ENCODE assay signal across 23 mouse cellular contexts in genomic region chr8:32958855-32959254, GRCm38 (mm10).
A peak's percentile ranks its signal among the peaks of the same experiment; 100 is the strongest.
DNase-seq lines count a peak whose midpoint lies in the region; ATAC-seq and TF ChIP-seq lines count a peak whose summit lies in the region.
"Had no signal": no experiment of that assay in that cellular context is flagged by ENCODE, and none has a peak within 500 bp of the region (broad histone marks: within the 10 kb centered on the region; RNA-seq: fewer than 3 reads in every experiment).

No protein-coding gene starts in this region.

- H3K9me3 ChIP-seq in embryonic facial prominence, embryonic 11.5 days (replicated peaks; ENCODE audit: control insufficient read depth, low read length) = no peaks in the 10 kb centered on the region
- peaks cover 8% of the 10 kb centered on the region; the same call in 1 of the 2 replicates for H3K9me3 ChIP-seq in embryonic facial prominence, embryonic 10.5 days
- H3K9me3 ChIP-seq in forebrain, embryonic 15.5 days = no peaks in the 10 kb centered on the region
- 0 out of 2 replicates have a peak, but pooled peaks cover 4% of the 10 kb centered on the region for H3K9me3 ChIP-seq in midbrain, embryonic 12.5 days
- H3K9me3 ChIP-seq: heart, embryonic 15.5 days; liver, embryonic 15.5 days; lung, embryonic 15.5 days; neural tube, embryonic 13.5 days had no signal

- intact Hi-C loops in heart, postnatal 10 days (cut with DNase I) = no loop called here

- TF ChIP-seq POLR2A in brain, embryonic 14.5 days (IDR thresholded peaks at IDR 0.05; ENCODE audit: borderline replicate concordance, extremely low read depth, insufficient read depth, insufficient read length, poor library complexity, severe bottlenecking) = no peak

- no peaks in the 10 kb centered on the region for H3K27me3 ChIP-seq in embryonic facial prominence, embryonic 11.5 days (ENCODE audit: control insufficient read depth, insufficient read depth, low read length)
- no peaks in the 10 kb centered on the region for H3K27me3 ChIP-seq in embryonic facial prominence, embryonic 10.5 days (replicated peaks; ENCODE audit: low read depth, poor library complexity, severe bottlenecking)
- no peaks in the 10 kb centered on the region for H3K27me3 ChIP-seq in forebrain, embryonic 15.5 days
- H3K27me3 ChIP-seq in midbrain, embryonic 12.5 days = no peaks in the 10 kb centered on the region
- H3K27me3 ChIP-seq: heart, embryonic 15.5 days; liver, embryonic 15.5 days; lung, embryonic 15.5 days; neural tube, embryonic 13.5 days had no signal

- no peak overlapping the region for H3K4me3 ChIP-seq in embryonic facial prominence, embryonic 11.5 days (ENCODE audit: low read depth, low read length)
- no peak overlapping the region for H3K4me3 ChIP-seq in embryonic facial prominence, embryonic 10.5 days
- no peak overlapping the region for H3K4me3 ChIP-seq in forebrain, embryonic 15.5 days
- H3K4me3 ChIP-seq in midbrain, embryonic 12.5 days = no peak overlapping the region
- H3K4me3 ChIP-seq: gastrocnemius, adult 2 months; heart, embryonic 15.5 days; liver, embryonic 15.5 days; lung, embryonic 15.5 days; myocyte; neural tube, embryonic 13.5 days had no signal

- H3K4me1 ChIP-seq in embryonic facial prominence, embryonic 11.5 days (ENCODE audit: control insufficient read depth, insufficient read depth, low read length) = no peaks in the 10 kb centered on the region
- H3K4me1 ChIP-seq in embryonic facial prominence, embryonic 10.5 days = no peaks in the 10 kb centered on the region
- H3K4me1 ChIP-seq in forebrain, embryonic 15.5 days = peaks cover 20% of the 10 kb centered on the region
- H3K4me1 ChIP-seq in midbrain, embryonic 12.5 days = 0 out of 2 replicates have a peak, but pooled peaks cover 5% of the 10 kb centered on the region
- H3K4me1 ChIP-seq: heart, embryonic 15.5 days; liver, embryonic 15.5 days; lung, embryonic 15.5 days; neural tube, embryonic 13.5 days had no signal

- DNase-seq in embryonic facial prominence, embryonic 11.5 days (ENCODE audit: low spot score) = peak; percentile 4
- DNase-seq in embryonic facial prominence, embryonic 10.5 days (ENCODE audit: low spot score) = no peak
- peak; percentile 94 for DNase-seq in brain, embryonic 14.5 days (ENCODE audit: low read depth)
- no peak for DNase-seq in heart, postnatal 10 days
- DNase-seq in left cerebral cortex, adult 8-10 months (ENCODE audit: low spot score in 2 of 2) = no peak
- DNase-seq in kidney, adult 18-20 months = no peak
- DNase-seq: adrenal gland, postnatal 10 days; cerebellum, adult 2 months; cerebellum, postnatal 25 days; gastrocnemius, adult 2 months; heart, postnatal 4 days; kidney, adult 9 months; kidney, postnatal 25 days; lung, postnatal 4 days; thymus, postnatal 25 days had no signal

- no peak overlapping the region for H3K4me2 ChIP-seq in embryonic facial prominence, embryonic 11.5 days (ENCODE audit: low read depth, low read length)
- H3K4me2 ChIP-seq in forebrain, embryonic 15.5 days (replicated peaks) = no peak overlapping the region
- H3K4me2 ChIP-seq in midbrain, embryonic 12.5 days (replicated peaks) = no peak overlapping the region
- H3K4me2 ChIP-seq: heart, embryonic 15.5 days; liver, embryonic 15.5 days; lung, embryonic 15.5 days; neural tube, embryonic 13.5 days had no signal

- no peaks in the 10 kb centered on the region for H3K36me3 ChIP-seq in embryonic facial prominence, embryonic 11.5 days (replicated peaks; ENCODE audit: control insufficient read depth, insufficient read depth, low read depth, low read length)
- no peaks in the 10 kb centered on the region for H3K36me3 ChIP-seq in embryonic facial prominence, embryonic 10.5 days (replicated peaks)
- H3K36me3 ChIP-seq in forebrain, embryonic 15.5 days = no peaks in the 10 kb centered on the region
- no peaks in the 10 kb centered on the region for H3K36me3 ChIP-seq in midbrain, embryonic 12.5 days
- H3K36me3 ChIP-seq: heart, embryonic 15.5 days; liver, embryonic 15.5 days; lung, embryonic 15.5 days; neural tube, embryonic 13.5 days had no signal

- H3K9ac ChIP-seq in embryonic facial prominence, embryonic 11.5 days (replicated peaks; ENCODE audit: low read length) = no peak overlapping the region
- H3K9ac ChIP-seq in forebrain, embryonic 15.5 days (replicated peaks) = no peak overlapping the region
- no peak overlapping the region for H3K9ac ChIP-seq in midbrain, embryonic 12.5 days (replicated peaks)
- H3K9ac ChIP-seq: heart, embryonic 15.5 days; liver, embryonic 15.5 days; lung, embryonic 15.5 days; neural tube, embryonic 13.5 days had no signal

- H3K27ac ChIP-seq in embryonic facial prominence, embryonic 11.5 days (replicated peaks; ENCODE audit: low read depth, low read length) = no peak overlapping the region
- H3K27ac ChIP-seq in embryonic facial prominence, embryonic 10.5 days (replicated peaks) = no peak overlapping the region
- H3K27ac ChIP-seq in forebrain, embryonic 15.5 days (replicated peaks) = peak overlapping the region; percentile 86
- H3K27ac ChIP-seq in midbrain, embryonic 12.5 days (replicated peaks) = peak overlapping the region; percentile 49
- H3K27ac ChIP-seq: gastrocnemius, adult 2 months; heart, embryonic 15.5 days; liver, embryonic 15.5 days; lung, embryonic 15.5 days; neural tube, embryonic 13.5 days had no signal

- no peak for TF ChIP-seq CTCF in brain, embryonic 14.5 days (IDR thresholded peaks at IDR 0.05; ENCODE audit: borderline replicate concordance, extremely low read depth, insufficient read depth, insufficient read length)

- no peak for ATAC-seq in embryonic facial prominence, embryonic 11.5 days (replicated peaks; ENCODE audit: insufficient number of reproducible peaks, low FRiP score, low TSS enrichment, low read depth)
- peak; percentile 91 for ATAC-seq in forebrain, embryonic 15.5 days (replicated peaks)
- ATAC-seq in midbrain, embryonic 12.5 days (ENCODE audit: low FRiP score, low read depth) = peak; percentile 78
- ATAC-seq: activated CD4-positive, CD25-positive, alpha-beta regulatory T cell, adult 4 months had no signal

- WGBS in embryonic facial prominence, embryonic 11.5 days = 86% methylated on average over 4 of the region's 4 CpGs
- 86% methylated on average over 4 of the region's 4 CpGs for WGBS in embryonic facial prominence, embryonic 10.5 days
- WGBS in forebrain, embryonic 15.5 days = 19% methylated on average over 4 of the region's 4 CpGs
- WGBS in midbrain, embryonic 12.5 days = 63% methylated on average over 4 of the region's 4 CpGs

Comparison
In these comparisons a context has a peak if more than half of its experiments do, and no peak if none do; other contexts are left out.
1. DNase-seq: peak in embryonic facial prominence, embryonic 11.5 days (single experiment) and brain, embryonic 14.5 days (single experiment); none in embryonic facial prominence, embryonic 10.5 days (single experiment), heart, postnatal 10 days (0 of 2), left cerebral cortex, adult 8-10 months (0 of 2) and kidney, adult 18-20 months (single experiment).
2. H3K27ac ChIP-seq: peak in forebrain, embryonic 15.5 days (single experiment) and midbrain, embryonic 12.5 days (single experiment); none in embryonic facial prominence, embryonic 11.5 days (single experiment) and embryonic facial prominence, embryonic 10.5 days (single experiment).